ENCODE assay signal across 16 mouse cellular contexts in genomic region chr13:8597647-8598017, GRCm38 (mm10).
"Had no signal": no experiment of that assay in that cellular context is flagged by ENCODE, and none has a peak within 500 bp of the region (broad histone marks: within the 10 kb centered on the region; RNA-seq: fewer than 3 reads in every experiment).

No protein-coding gene starts in this region.

- H3K4me2 ChIP-seq: limb, embryonic 13.5 days; neural tube, embryonic 15.5 days; stomach, embryonic 15.5 days had no signal

- H3K4me1 ChIP-seq: limb, embryonic 13.5 days; midbrain, embryonic 10.5 days; neural tube, embryonic 15.5 days; stomach, embryonic 15.5 days had no signal

- H3K9ac ChIP-seq: limb, embryonic 13.5 days; liver, embryonic 14.5 days; neural tube, embryonic 15.5 days; stomach, embryonic 15.5 days had no signal

- H3K36me3 ChIP-seq: limb, embryonic 13.5 days; midbrain, embryonic 10.5 days; neural tube, embryonic 15.5 days; stomach, embryonic 15.5 days had no signal

- H3K9me3 ChIP-seq: limb, embryonic 13.5 days; midbrain, embryonic 10.5 days; neural tube, embryonic 15.5 days; stomach, embryonic 15.5 days had no signal

- H3K27ac ChIP-seq: limb, embryonic 13.5 days; liver, embryonic 14.5 days; midbrain, embryonic 10.5 days; neural tube, embryonic 15.5 days; stomach, embryonic 15.5 days had no signal

- H3K27me3 ChIP-seq: limb, embryonic 13.5 days; neural tube, embryonic 15.5 days; stomach, embryonic 15.5 days had no signal

- H3K4me3 ChIP-seq: limb, embryonic 13.5 days; midbrain, embryonic 10.5 days; myocyte; neural tube, embryonic 15.5 days; stomach, embryonic 15.5 days had no signal

- DNase-seq: kidney, adult 8-10 months; kidney, postnatal 25 days; left cerebral cortex, postnatal 4 days; lung, adult 18-20 months; lung, postnatal 36 days; midbrain, embryonic 14.5 days; right cerebral cortex, adult 18-20 months; right cerebral cortex, postnatal 25 days; thymus, postnatal 36 days had no signal

- ATAC-seq: lung, postnatal 0 days had no signal
